Mouse (Mus musculus) heart, adult 2 months (tissue): ENCODE results near the gene Tmtc2. TPM values are rescaled to one million over a fixed set of nuclear protein-coding genes. Genes with fewer than 3 reads are reported as not detected.

Experiments used
- DNase-seq, 2 experiments: peaks; one replicate each; pipeline ENCODE4 v3.0.0; 2021
- H3K27ac ChIP-seq: fragments of 200-600 bp; 2 replicates; pipeline ENCODE4 v1.8.1; 2022
- H3K27me3 ChIP-seq: fragments of 200-500 bp; 2 replicates; pipeline ENCODE4 v1.6.1; 2012; ENCODE audit warnings: mild to moderate bottlenecking, low read length, inconsistent platforms, mixed read lengths; ENCODE audit not compliant: control insufficient read depth, insufficient read depth
- H3K36me3 ChIP-seq: fragments of 200-500 bp; 2 replicates; pipeline ENCODE4 v1.6.1; 2012; ENCODE audit warnings: low read length, inconsistent platforms; ENCODE audit not compliant: control insufficient read depth, insufficient read depth
- H3K4me1 ChIP-seq: fragments of 200-500 bp; 2 replicates; pipeline ENCODE4 v1.6.1; 2011; ENCODE audit warnings: low read length; ENCODE audit not compliant: control insufficient read depth, insufficient read depth
- H3K4me3 ChIP-seq: fragments of 200-600 bp; 2 replicates; pipeline ENCODE4 v1.8.1; 2022
- H3K79me2 ChIP-seq: fragments of 200-500 bp; replicated peaks from 2 replicates; pipeline ENCODE4 v1.6.1; 2012; ENCODE audit warnings: mild to moderate bottlenecking, inconsistent platforms, low read length, moderate library complexity, mixed read lengths; ENCODE audit not compliant: control insufficient read depth, insufficient read depth
- H3K9ac ChIP-seq: fragments of 200-500 bp; 2 replicates; pipeline ENCODE4 v1.6.1; 2012; ENCODE audit warnings: low read depth, mild to moderate bottlenecking, control low read depth, inconsistent platforms, low read length, mixed read lengths
- CTCF ChIP-seq: fragments of 200-600 bp; IDR thresholded peaks from 2 replicates; pipeline ENCODE4 v1.8.1; 2022; ENCODE audit warnings: antibody characterized with exemption, mild to moderate bottlenecking, moderate library complexity
- EP300 ChIP-seq: fragments of 200-500 bp; IDR thresholded peaks from 2 replicates; pipeline ENCODE4 v1.6.1; 2011; ENCODE audit warnings: low read depth, low read length, control low read depth; ENCODE audit not compliant: insufficient read depth
- POLR2A ChIP-seq: fragments of 200-500 bp; IDR thresholded peaks from 2 replicates; pipeline ENCODE4 v1.6.1; 2011; ENCODE audit warnings: mild to moderate bottlenecking, low read depth, low read length, control low read depth; ENCODE audit not compliant: insufficient read depth
- WGBS: fragments of 180-500 bp; shearing (Covaris S2); methylation state at CpG from one replicate; pipeline ENCODE4 v1.1.7; 2018; 5-methylcytosine and 5-hydroxymethylcytosine counted together
- intact Hi-C: fragments of 180-260 bp; cut with DNase I; formaldehyde crosslinking; loops from one replicate; pipeline ENCODE4 v1.15.1; 2025
- polyA plus RNA-seq: library from polyadenylated mRNA; depleted of rRNA; stranded (reverse); fragments of >200 nt; gene quantifications from 2 replicates; pipeline ENCODE4 v1.2.3, GENCODE M21; 2012
- total RNA-seq, 2 experiments: library from RNA; stranded (reverse); gene quantifications; 2 replicates each; pipeline ENCODE4 v1.2.3; 2021

The Tmtc2 gene
- total and polyA plus RNA-seq, 3 experiments = 2.6 to 4.4 (median 4.4) TPM

DNA sequence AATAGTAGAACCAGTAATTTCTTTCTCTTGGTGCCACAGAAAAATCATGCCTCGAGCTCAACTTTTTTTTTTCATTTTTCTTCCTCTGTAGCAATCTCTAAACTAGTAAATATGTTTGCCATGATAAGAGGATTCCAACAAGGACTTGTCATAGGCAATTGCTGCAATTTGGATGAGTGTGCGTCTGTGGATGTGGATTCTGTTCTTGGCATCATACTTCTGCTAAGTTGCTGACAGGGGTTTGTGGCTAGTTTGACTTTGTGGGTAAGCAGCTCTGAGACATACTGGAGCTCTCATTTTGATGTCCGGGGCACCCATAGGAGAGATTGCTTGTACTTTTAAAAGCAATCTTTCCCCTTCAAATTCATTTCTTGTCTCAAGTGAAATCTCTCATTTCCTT lies 432.1 kb downstream of the Tmtc2 start:
- intact Hi-C loops = loop anchor here (10.0 kb wide), 1 partner anchor 433 kb away; the partner anchor contains the start of gene Tmtc2
- Histone ChIP-seq H3K4me3 (no peak overlapping the region), H3K27ac (no peak overlapping the region), H3K4me1 (no peaks in the 10 kb centered on the region), H3K9ac (no peak overlapping the region), H3K79me2 (no peaks in the 10 kb centered on the region), H3K36me3 (no peaks in the 10 kb centered on the region), H3K27me3 (no peaks in the 10 kb centered on the region)
- DNase-seq = no peak
- 69% methylated on average over 3 of the region's 3 CpGs for WGBS
- TF ChIP-seq CTCF = no peak
- TF ChIP-seq POLR2A = no peak
- no peak for TF ChIP-seq EP300
